Mouse (Mus musculus): ENCODE measurements around the gene Syne1. TPM values are rescaled to one million over a fixed set of nuclear protein-coding genes. Genes with fewer than 3 reads are reported as not detected.

The Syne1 gene
- polyA plus RNA-seq, 1 experiment, result 19.0 TPM

- H3K27me3 ChIP-seq (ENCODE audit: control insufficient read depth, insufficient read depth, insufficient read length), result no peaks in the 10 kb centered on the region
- H3K4me2 ChIP-seq (ENCODE audit: low read depth), result no peak overlapping the region
- TF ChIP-seq CEBPB (IDR thresholded peaks at IDR 0.05; ENCODE audit: insufficient read depth, poor library complexity, severe bottlenecking) (no peak), MAX (IDR thresholded peaks at IDR 0.05; ENCODE audit: low read depth) (no peak), POLR2AphosphoS2 (IDR thresholded peaks at IDR 0.05; ENCODE audit: insufficient read length, low read depth) (no peak), SRF (IDR thresholded peaks at IDR 0.05; ENCODE audit: control insufficient read depth, insufficient read length, low read depth) (no peak), MYOG (IDR thresholded peaks at IDR 0.05; ENCODE audit: control insufficient read depth in 1 of 3, insufficient read depth in 1 of 3, insufficient read length in 2 of 3, low read depth in 2 of 3) (no peak), USF1 (IDR thresholded peaks at IDR 0.05; ENCODE audit: low read depth) (no peak), POLR2A (IDR thresholded peaks at IDR 0.05; ENCODE audit: insufficient read length, low read depth) (no peak), TCF3 (IDR thresholded peaks at IDR 0.05; ENCODE audit: insufficient read length, low read depth) (no peak), REST (IDR thresholded peaks at IDR 0.05; ENCODE audit: insufficient read depth, insufficient read length) (no peak), MYOD1 (IDR thresholded peaks at IDR 0.05; ENCODE audit: control insufficient read depth in 1 of 3, insufficient read length in 2 of 3, low read depth in 2 of 3) (no peak), TCF12 (IDR thresholded peaks at IDR 0.05; ENCODE audit: insufficient read depth, poor library complexity, severe bottlenecking) (no peak), E2F4 (IDR thresholded peaks at IDR 0.05; ENCODE audit: insufficient read depth) (no peak)
- no peaks in the 10 kb centered on the region for H3K79me2 ChIP-seq (ENCODE audit: control insufficient read depth, insufficient read depth)
- H3K36me3 ChIP-seq (ENCODE audit: control insufficient read depth, insufficient read depth), result peaks cover 43% of the 10 kb centered on the region
- H3K4me3 ChIP-seq, result no peak overlapping the region
- H3ac ChIP-seq (ENCODE audit: control insufficient read depth, insufficient read length), result no peak overlapping the region
These were observed 411.4 kb downstream of the Syne1 start for GRCm38 (mm10) chr10:5139932-5140264.

GRCm38 (mm10) chr10:5139246-5139931 lies 411.9 kb downstream of the Syne1 start:
- peaks cover 38% of the 10 kb centered on the region for H3K36me3 ChIP-seq (ENCODE audit: control insufficient read depth, insufficient read depth)
- no peaks in the 10 kb centered on the region for H3K79me2 ChIP-seq (ENCODE audit: control insufficient read depth, insufficient read depth)

GRCm38 (mm10) chr10:5132050-5132449 lies 419.2 kb downstream of the Syne1 start:
- no peaks in the 10 kb centered on the region for H3K27me3 ChIP-seq (ENCODE audit: control insufficient read depth, insufficient read depth, insufficient read length)
- H3ac ChIP-seq (ENCODE audit: control insufficient read depth, insufficient read length), result no peak overlapping the region
- H3K36me3 ChIP-seq (ENCODE audit: control insufficient read depth, insufficient read depth), result peaks cover 46% of the 10 kb centered on the region
- H3K79me2 ChIP-seq (ENCODE audit: control insufficient read depth, insufficient read depth), result no peaks in the 10 kb centered on the region
- TF ChIP-seq MAX (IDR thresholded peaks at IDR 0.05; ENCODE audit: low read depth), result no peak
- no peak for TF ChIP-seq TCF3 (IDR thresholded peaks at IDR 0.05; ENCODE audit: insufficient read length, low read depth)
- no peak for TF ChIP-seq USF1 (IDR thresholded peaks at IDR 0.05; ENCODE audit: low read depth)
- H3K4me3 ChIP-seq, result no peak overlapping the region
- H3K4me2 ChIP-seq (ENCODE audit: low read depth), result no peak overlapping the region

More at GRCm38 (mm10) chr10:5139246-5139931, 411.9 kb downstream of the Syne1 start:
- H3K4me3 ChIP-seq, result no peak overlapping the region
- H3K27me3 ChIP-seq (ENCODE audit: control insufficient read depth, insufficient read depth, insufficient read length), result no peaks in the 10 kb centered on the region
- TF ChIP-seq SRF (IDR thresholded peaks at IDR 0.05; ENCODE audit: control insufficient read depth, insufficient read length, low read depth), result no peak
- TF ChIP-seq POLR2A (IDR thresholded peaks at IDR 0.05; ENCODE audit: insufficient read length, low read depth), result no peak
- no peak for TF ChIP-seq MAX (IDR thresholded peaks at IDR 0.05; ENCODE audit: low read depth)
- TF ChIP-seq TCF12 (IDR thresholded peaks at IDR 0.05; ENCODE audit: insufficient read depth, poor library complexity, severe bottlenecking), result no peak
- TF ChIP-seq MYOD1 (IDR thresholded peaks at IDR 0.05; ENCODE audit: control insufficient read depth in 1 of 3, insufficient read length in 2 of 3, low read depth in 2 of 3), result no peak
- TF ChIP-seq USF1 (IDR thresholded peaks at IDR 0.05; ENCODE audit: low read depth), result no peak
- H3K4me2 ChIP-seq (ENCODE audit: low read depth), result no peak overlapping the region
- H3ac ChIP-seq (ENCODE audit: control insufficient read depth, insufficient read length), result no peak overlapping the region

GRCm38 (mm10) chr10:5130495-5130894 lies 420.8 kb downstream of the Syne1 start:
- no peak overlapping the region for H3ac ChIP-seq (ENCODE audit: control insufficient read depth, insufficient read length)
- no peak overlapping the region for H3K4me3 ChIP-seq
- no peaks in the 10 kb centered on the region for H3K79me2 ChIP-seq (ENCODE audit: control insufficient read depth, insufficient read depth)
- H3K27me3 ChIP-seq (ENCODE audit: control insufficient read depth, insufficient read depth, insufficient read length), result no peaks in the 10 kb centered on the region
- TF ChIP-seq MAX (IDR thresholded peaks at IDR 0.05; ENCODE audit: low read depth), result no peak
- no peak for TF ChIP-seq SRF (IDR thresholded peaks at IDR 0.05; ENCODE audit: control insufficient read depth, insufficient read length, low read depth)
- TF ChIP-seq E2F4 (IDR thresholded peaks at IDR 0.05; ENCODE audit: insufficient read depth), result no peak
- TF ChIP-seq REST (IDR thresholded peaks at IDR 0.05; ENCODE audit: insufficient read depth, insufficient read length), result no peak
- no peak for TF ChIP-seq CEBPB (IDR thresholded peaks at IDR 0.05; ENCODE audit: insufficient read depth, poor library complexity, severe bottlenecking)
- TF ChIP-seq USF1 (IDR thresholded peaks at IDR 0.05; ENCODE audit: low read depth), result no peak
- no peak for TF ChIP-seq POLR2AphosphoS2 (IDR thresholded peaks at IDR 0.05; ENCODE audit: insufficient read length, low read depth)
- TF ChIP-seq TCF3 (IDR thresholded peaks at IDR 0.05; ENCODE audit: insufficient read length, low read depth), result no peak
- no peak for TF ChIP-seq MYOD1 (IDR thresholded peaks at IDR 0.05; ENCODE audit: control insufficient read depth in 1 of 3, insufficient read length in 2 of 3, low read depth in 2 of 3)
- no peak for TF ChIP-seq MYOG (IDR thresholded peaks at IDR 0.05; ENCODE audit: control insufficient read depth in 1 of 3, insufficient read depth in 1 of 3, insufficient read length in 2 of 3, low read depth in 2 of 3)
- TF ChIP-seq TCF12 (IDR thresholded peaks at IDR 0.05; ENCODE audit: insufficient read depth, poor library complexity, severe bottlenecking), result no peak
- TF ChIP-seq POLR2A (IDR thresholded peaks at IDR 0.05; ENCODE audit: insufficient read length, low read depth), result no peak
- H3K4me2 ChIP-seq (ENCODE audit: low read depth), result no peak overlapping the region
- peaks cover 57% of the 10 kb centered on the region for H3K36me3 ChIP-seq (ENCODE audit: control insufficient read depth, insufficient read depth)

- H3K4me3 ChIP-seq, result no peak overlapping the region
- no peaks in the 10 kb centered on the region for H3K27me3 ChIP-seq (ENCODE audit: control insufficient read depth, insufficient read depth, insufficient read length)
- H3K4me2 ChIP-seq (ENCODE audit: low read depth), result no peak overlapping the region
- peaks cover 79% of the 10 kb centered on the region for H3K36me3 ChIP-seq (ENCODE audit: control insufficient read depth, insufficient read depth)
- TF ChIP-seq CEBPB (IDR thresholded peaks at IDR 0.05; ENCODE audit: insufficient read depth, poor library complexity, severe bottlenecking) (no peak), POLR2AphosphoS2 (IDR thresholded peaks at IDR 0.05; ENCODE audit: insufficient read length, low read depth) (no peak), MYOD1 (IDR thresholded peaks at IDR 0.05; ENCODE audit: control insufficient read depth in 1 of 3, insufficient read length in 2 of 3, low read depth in 2 of 3) (no peak), SRF (IDR thresholded peaks at IDR 0.05; ENCODE audit: control insufficient read depth, insufficient read length, low read depth) (no peak), MYOG (IDR thresholded peaks at IDR 0.05; ENCODE audit: control insufficient read depth in 1 of 3, insufficient read depth in 1 of 3, insufficient read length in 2 of 3, low read depth in 2 of 3) (no peak), REST (IDR thresholded peaks at IDR 0.05; ENCODE audit: insufficient read depth, insufficient read length) (no peak), POLR2A (IDR thresholded peaks at IDR 0.05; ENCODE audit: insufficient read length, low read depth) (no peak), TCF12 (IDR thresholded peaks at IDR 0.05; ENCODE audit: insufficient read depth, poor library complexity, severe bottlenecking) (no peak), TCF3 (IDR thresholded peaks at IDR 0.05; ENCODE audit: insufficient read length, low read depth) (no peak), E2F4 (IDR thresholded peaks at IDR 0.05; ENCODE audit: insufficient read depth) (no peak), MAX (IDR thresholded peaks at IDR 0.05; ENCODE audit: low read depth) (no peak), USF1 (IDR thresholded peaks at IDR 0.05; ENCODE audit: low read depth) (no peak)
- H3K79me2 ChIP-seq (ENCODE audit: control insufficient read depth, insufficient read depth), result no peaks in the 10 kb centered on the region
- no peak overlapping the region for H3ac ChIP-seq (ENCODE audit: control insufficient read depth, insufficient read length)
These were observed 426.5 kb downstream of the Syne1 start for GRCm38 (mm10) chr10:5124757-5125156.

Data from myocyte (in vitro differentiated cells).